Mouse (Mus musculus): ENCODE data around the gene Foxe1.
A peak's percentile ranks its signal among the peaks of the same experiment; 100 is the strongest.

GRCm38 (mm10) chr4:46364360-46364759 lies 21.0 kb downstream of the Foxe1 start:
- peak; percentile 51; the same call in 1 of the 2 replicates for TF ChIP-seq CTCF (IDR thresholded peaks at IDR 0.05; ENCODE audit: control insufficient read depth, insufficient read depth, insufficient replicate concordance, low read depth, low read length)
- no peak for TF ChIP-seq POLR2A (IDR thresholded peaks at IDR 0.05; ENCODE audit: control insufficient read depth, low read depth, low read length)
